Mouse (Mus musculus) thymus, adult 2 months (tissue): ENCODE data around the gene Chn2. TPM values are rescaled to one million over a fixed set of nuclear protein-coding genes. Genes with fewer than 3 reads are reported as not detected.

Experiments used
- DNase-seq: peaks from one replicate; pipeline ENCODE4 v3.0.0; 2021
- H3K27ac ChIP-seq: fragments of 200-500 bp; 2 replicates; pipeline ENCODE4 v1.5.1; 2012; ENCODE audit warnings: low read length, control low read depth; ENCODE audit not compliant: control insufficient read depth, insufficient read depth
- H3K27me3 ChIP-seq: fragments of 200-500 bp; 2 replicates; pipeline ENCODE4 v1.6.1; 2012; ENCODE audit warnings: mild to moderate bottlenecking, low read length, moderate library complexity, mixed read lengths; ENCODE audit not compliant: control insufficient read depth, insufficient read depth
- H3K36me3 ChIP-seq: fragments of 200-500 bp; 2 replicates; pipeline ENCODE4 v1.6.1; 2012; ENCODE audit warnings: mild to moderate bottlenecking, low read length, moderate library complexity; ENCODE audit not compliant: control insufficient read depth, insufficient read depth
- H3K4me1 ChIP-seq: fragments of 200-500 bp; replicated peaks from 2 replicates; pipeline ENCODE4 v1.6.1; 2012; ENCODE audit warnings: low read length; ENCODE audit not compliant: control insufficient read depth, insufficient read depth
- H3K4me3 ChIP-seq: fragments of 200-500 bp; 2 replicates; pipeline ENCODE4 v1.5.1; 2012; ENCODE audit warnings: mild to moderate bottlenecking, low read length, control low read depth, moderate library complexity; ENCODE audit not compliant: control insufficient read depth, insufficient read depth
- CTCF ChIP-seq: fragments of 200-500 bp; IDR thresholded peaks from 2 replicates; pipeline ENCODE4 v1.5.1; 2012; ENCODE audit warnings: mild to moderate bottlenecking, control low read depth, low read length, moderate library complexity, borderline replicate concordance; ENCODE audit not compliant: control insufficient read depth, poor library complexity, insufficient read depth; ENCODE audit errors: extremely low read depth
- POLR2A ChIP-seq: fragments of 200-500 bp; IDR thresholded peaks from 2 replicates; pipeline ENCODE4 v1.6.1; 2012; ENCODE audit warnings: mild to moderate bottlenecking, low read length, control low read depth, moderate library complexity; ENCODE audit not compliant: control insufficient read depth, poor library complexity, insufficient read depth; ENCODE audit errors: extremely low read depth
- WGBS: fragments of 180-500 bp; shearing (Covaris S2); methylation state at CpG from one replicate; pipeline ENCODE4 v1.1.7; 2018; 5-methylcytosine and 5-hydroxymethylcytosine counted together
- polyA plus RNA-seq: library from polyadenylated mRNA; depleted of rRNA; stranded (reverse); fragments of >200 nt; gene quantifications from 2 replicates; pipeline ENCODE4 v1.2.3, GENCODE M21; 2012

Gene Chn2
- polyA plus RNA-seq, 1 experiment = 7.6 TPM

- 89% methylated on average over 5 of the region's 5 CpGs for WGBS
- Histone ChIP-seq H3K4me3 (no peak overlapping the region), H3K27ac (no peak overlapping the region), H3K36me3 (no peaks in the 10 kb centered on the region), H3K4me1 (peaks cover 5% of the 10 kb centered on the region; the same call in 1 of the 2 replicates), H3K27me3 (no peaks in the 10 kb centered on the region)
- no peak for DNase-seq
- TF ChIP-seq POLR2A (no peak), CTCF (no peak)
Measured at GRCm38 (mm10) chr6:54150821-54151220, 111.5 kb downstream of the Chn2 start.

- Histone ChIP-seq H3K27ac (no peak overlapping the region), H3K27me3 (no peaks in the 10 kb centered on the region), H3K4me3 (no peak overlapping the region), H3K4me1 (peaks cover 5% of the 10 kb centered on the region; the same call in 1 of the 2 replicates), H3K36me3 (no peaks in the 10 kb centered on the region)
- DNase-seq = no peak
- WGBS = 39% methylated on average over 7 of the region's 7 CpGs
- TF ChIP-seq CTCF = no peak
- no peak for TF ChIP-seq POLR2A
Measured at GRCm38 (mm10) chr6:54151443-54152241, 112.3 kb downstream of the Chn2 start.

GRCm38 (mm10) chr6:54157097-54157496 lies 117.7 kb downstream of the Chn2 start:
- TF ChIP-seq POLR2A = no peak
- TF ChIP-seq CTCF = no peak
- Histone ChIP-seq H3K27ac (no peak overlapping the region), H3K27me3 (no peaks in the 10 kb centered on the region), H3K4me3 (no peak overlapping the region), H3K36me3 (no peaks in the 10 kb centered on the region), H3K4me1 (peaks cover 7% of the 10 kb centered on the region)
- 86% methylated on average over 2 of the region's 2 CpGs for WGBS
- DNase-seq = no peak

- no peak overlapping the region for H3K27ac ChIP-seq
- no peaks in the 10 kb centered on the region for H3K27me3 ChIP-seq
- no peak overlapping the region for H3K4me3 ChIP-seq
- TF ChIP-seq POLR2A (no peak), CTCF (no peak)
- H3K4me1 ChIP-seq = peaks cover 17% of the 10 kb centered on the region
- WGBS = 0% methylated on average over 3 of the region's 3 CpGs
- no peak for DNase-seq
- H3K36me3 ChIP-seq = no peaks in the 10 kb centered on the region
Measured at GRCm38 (mm10) chr6:54158317-54158716, 119.0 kb downstream of the Chn2 start.

- TF ChIP-seq CTCF (no peak), POLR2A (no peak)
- H3K36me3 ChIP-seq = no peaks in the 10 kb centered on the region
- H3K27ac ChIP-seq = no peak overlapping the region
- no peaks in the 10 kb centered on the region for H3K27me3 ChIP-seq
- no peak for DNase-seq
- H3K4me3 ChIP-seq = no peak overlapping the region
- H3K4me1 ChIP-seq = peaks cover 14% of the 10 kb centered on the region
- 84% methylated on average over 3 of the region's 3 CpGs for WGBS
Measured at GRCm38 (mm10) chr6:54160677-54161076, 121.3 kb downstream of the Chn2 start.

- no peak overlapping the region for H3K4me3 ChIP-seq
- H3K27me3 ChIP-seq = no peaks in the 10 kb centered on the region
- WGBS = 87% methylated on average over 3 of the region's 3 CpGs
- H3K36me3 ChIP-seq = no peaks in the 10 kb centered on the region
- TF ChIP-seq CTCF = no peak
- no peak for TF ChIP-seq POLR2A
- peaks cover 14% of the 10 kb centered on the region for H3K4me1 ChIP-seq
- H3K27ac ChIP-seq = no peak overlapping the region
- DNase-seq = no peak
Measured at GRCm38 (mm10) chr6:54161246-54161645, 121.9 kb downstream of the Chn2 start.

GRCm38 (mm10) chr6:54162321-54162720 lies 123.0 kb downstream of the Chn2 start:
- Histone ChIP-seq H3K4me3 (no peak overlapping the region), H3K4me1 (peaks cover 14% of the 10 kb centered on the region), H3K27ac (no peak overlapping the region), H3K27me3 (no peaks in the 10 kb centered on the region), H3K36me3 (no peaks in the 10 kb centered on the region)
- no peak for DNase-seq
- whole genome bisulfite sequencing = 41% methylated on average over 5 of the region's 5 CpGs
- TF ChIP-seq CTCF (no peak), POLR2A (no peak)
